Mouse (Mus musculus): ENCODE results near the gene Prelp. TPM values are rescaled to one million over a fixed set of nuclear protein-coding genes. Genes with fewer than 3 reads are reported as not detected.
A peak's percentile ranks its signal among the peaks of the same experiment; 100 is the strongest.

The Prelp gene
- total and polyA plus RNA-seq, 3 experiments, result 29.0 to 52.1 (median 34.4) TPM

- Histone ChIP-seq H3K36me3 (ENCODE audit: control insufficient read depth, insufficient read depth, low read length) (no peaks in the 10 kb centered on the region), H3K4me1 (ENCODE audit: control insufficient read depth, insufficient read depth, low read length) (peaks cover 12% of the 10 kb centered on the region), H3K4me3 (no peak overlapping the region), H3K9ac (ENCODE audit: low read depth, low read length) (no peak overlapping the region), H3K27me3 (ENCODE audit: control insufficient read depth, insufficient read depth, low read length) (no peaks in the 10 kb centered on the region), H3K79me2 (replicated peaks; ENCODE audit: control insufficient read depth, insufficient read depth, low read length) (no peaks in the 10 kb centered on the region), H3K27ac (no peak overlapping the region)
- intact Hi-C loops (cut with DNase I), result loop anchor here (1.0 to 5.0 kb wide), 2 partner anchors 135 to 191 kb away; no protein-coding TSS in a partner anchor
- WGBS, result 68% methylated on average over 4 of the region's 4 CpGs
- TF ChIP-seq POLR2A (IDR thresholded peaks at IDR 0.05; ENCODE audit: insufficient read depth, low read depth, low read length) (no peak), EP300 (IDR thresholded peaks at IDR 0.05; ENCODE audit: insufficient read depth, low read depth, low read length) (no peak), CTCF (IDR thresholded peaks at IDR 0.05) (no peak)
- DNase-seq, result no peak
These were observed 10.2 kb downstream of the Prelp start for GRCm38 (mm10) chr1:133911008-133911407.

- H3K4me3 ChIP-seq, result no peak overlapping the region
- H3K27me3 ChIP-seq (ENCODE audit: control insufficient read depth, insufficient read depth, low read length), result no peaks in the 10 kb centered on the region
- TF ChIP-seq EP300 (IDR thresholded peaks at IDR 0.05; ENCODE audit: insufficient read depth, low read depth, low read length) (no peak), CTCF (IDR thresholded peaks at IDR 0.05) (no peak), POLR2A (IDR thresholded peaks at IDR 0.05; ENCODE audit: insufficient read depth, low read depth, low read length) (no peak; the same call in 1 of the 2 replicates)
- intact Hi-C loops (cut with DNase I), result loop anchor here (5.0 kb wide), 1 partner anchor 192 kb away; no protein-coding TSS in a partner anchor
- H3K36me3 ChIP-seq (ENCODE audit: control insufficient read depth, insufficient read depth, low read length), result no peaks in the 10 kb centered on the region
- WGBS, result 62% methylated on average over 7 of the region's 7 CpGs
- H3K27ac ChIP-seq, result no peak overlapping the region
- no peaks in the 10 kb centered on the region for H3K79me2 ChIP-seq (replicated peaks; ENCODE audit: control insufficient read depth, insufficient read depth, low read length)
- DNase-seq, result no peak
- peaks cover 8% of the 10 kb centered on the region for H3K4me1 ChIP-seq (ENCODE audit: control insufficient read depth, insufficient read depth, low read length)
- H3K9ac ChIP-seq (ENCODE audit: low read depth, low read length), result no peak overlapping the region
These were observed 11.1 kb downstream of the Prelp start for GRCm38 (mm10) chr1:133910108-133910507.

GRCm38 (mm10) chr1:133908659-133909575, 12.3 kb downstream of the Prelp start:
- WGBS, result 13% methylated on average over 27 of the region's 27 CpGs
- Histone ChIP-seq H3K4me3 (peak overlapping the region; percentile 32), H3K27me3 (ENCODE audit: control insufficient read depth, insufficient read depth, low read length) (no peaks in the 10 kb centered on the region), H3K9ac (ENCODE audit: low read depth, low read length) (peak overlapping the region; percentile 42), H3K36me3 (ENCODE audit: control insufficient read depth, insufficient read depth, low read length) (no peaks in the 10 kb centered on the region), H3K79me2 (replicated peaks; ENCODE audit: control insufficient read depth, insufficient read depth, low read length) (no peaks in the 10 kb centered on the region), H3K27ac (peak overlapping the region; percentile 54), H3K4me1 (ENCODE audit: control insufficient read depth, insufficient read depth, low read length) (peaks cover 8% of the 10 kb centered on the region)
- intact Hi-C loops (cut with DNase I), result no loop called here
- TF ChIP-seq POLR2A (IDR thresholded peaks at IDR 0.05; ENCODE audit: insufficient read depth, low read depth, low read length) (no peak; the same call in 1 of the 2 replicates), CTCF (IDR thresholded peaks at IDR 0.05) (no peak), EP300 (IDR thresholded peaks at IDR 0.05; ENCODE audit: insufficient read depth, low read depth, low read length) (no peak)
- peak in 1 of 2 experiments; percentile 64 for DNase-seq

GRCm38 (mm10) chr1:133907949-133908658, 13.1 kb downstream of the Prelp start, which contains the start of gene Optc:
Gene Optc, minus strand, starts transcription at chr1:133907999.
- DNase-seq, result peak in 1 of 2 experiments; percentile 58
- H3K27me3 ChIP-seq (ENCODE audit: control insufficient read depth, insufficient read depth, low read length), result no peaks in the 10 kb centered on the region
- no peaks in the 10 kb centered on the region for H3K79me2 ChIP-seq (replicated peaks; ENCODE audit: control insufficient read depth, insufficient read depth, low read length)
- peak within 1 kb of the TSS; percentile 54 for H3K27ac ChIP-seq
- peak within 1 kb of the TSS; percentile 32 for H3K4me3 ChIP-seq
- H3K36me3 ChIP-seq (ENCODE audit: control insufficient read depth, insufficient read depth, low read length), result no peaks in the 10 kb centered on the region
- intact Hi-C loops (cut with DNase I), result no loop called here
- peaks cover 8% of the 10 kb centered on the region for H3K4me1 ChIP-seq (ENCODE audit: control insufficient read depth, insufficient read depth, low read length)
- peak within 1 kb of the TSS; percentile 42 for H3K9ac ChIP-seq (ENCODE audit: low read depth, low read length)
- TF ChIP-seq CTCF (IDR thresholded peaks at IDR 0.05) (no peak), POLR2A (IDR thresholded peaks at IDR 0.05; ENCODE audit: insufficient read depth, low read depth, low read length) (no peak), EP300 (IDR thresholded peaks at IDR 0.05; ENCODE audit: insufficient read depth, low read depth, low read length) (no peak)
- WGBS, result 8% methylated on average over 30 of the region's 30 CpGs

GRCm38 (mm10) chr1:133906420-133906819, 14.8 kb downstream of the Prelp start:
- no peak for TF ChIP-seq CTCF (IDR thresholded peaks at IDR 0.05)
- TF ChIP-seq POLR2A (IDR thresholded peaks at IDR 0.05; ENCODE audit: insufficient read depth, low read depth, low read length), result no peak
- TF ChIP-seq EP300 (IDR thresholded peaks at IDR 0.05; ENCODE audit: insufficient read depth, low read depth, low read length), result no peak
- H3K27me3 ChIP-seq (ENCODE audit: control insufficient read depth, insufficient read depth, low read length), result no peaks in the 10 kb centered on the region
- no peak for DNase-seq
- intact Hi-C loops (cut with DNase I), result no loop called here
- no peak overlapping the region for H3K9ac ChIP-seq (ENCODE audit: low read depth, low read length)
- no peaks in the 10 kb centered on the region for H3K36me3 ChIP-seq (ENCODE audit: control insufficient read depth, insufficient read depth, low read length)
- WGBS, result 73% methylated on average over 12 of the region's 12 CpGs
- peaks cover 3% of the 10 kb centered on the region; the same call in 1 of the 2 replicates for H3K4me1 ChIP-seq (ENCODE audit: control insufficient read depth, insufficient read depth, low read length)
- no peak overlapping the region for H3K4me3 ChIP-seq
- no peaks in the 10 kb centered on the region for H3K79me2 ChIP-seq (replicated peaks; ENCODE audit: control insufficient read depth, insufficient read depth, low read length)
- H3K27ac ChIP-seq, result no peak overlapping the region
